Mouse (Mus musculus): ENCODE results near the gene Plcg1. TPM values are rescaled to one million over a fixed set of nuclear protein-coding genes. Genes with fewer than 3 reads are reported as not detected.
A peak's percentile ranks its signal among the peaks of the same experiment; 100 is the strongest.

Gene Plcg1
- polyA plus RNA-seq, 2 experiments from 2014 or later, result 52.7 to 59.0 TPM

GRCm38 (mm10) chr2:160735706-160736310 lies 4.7 kb downstream of the Plcg1 start:
- ATAC-seq, result no peak

- no peak for ATAC-seq
Observed at GRCm38 (mm10) chr2:160736466-160736865, 5.4 kb downstream of the Plcg1 start.

GRCm38 (mm10) chr2:160738354-160738753 lies 7.3 kb downstream of the Plcg1 start:
- ATAC-seq, result no peak

- ATAC-seq, result no peak
Observed at GRCm38 (mm10) chr2:160739647-160740356, 8.7 kb downstream of the Plcg1 start.

GRCm38 (mm10) chr2:160740521-160741156 lies 9.5 kb downstream of the Plcg1 start:
- peak; percentile 54 for ATAC-seq

GRCm38 (mm10) chr2:160741580-160741979 lies 10.5 kb downstream of the Plcg1 start:
- ATAC-seq, result no peak

- peak; percentile 55 for ATAC-seq
Observed at GRCm38 (mm10) chr2:160742161-160742609, 11.1 kb downstream of the Plcg1 start.

- ATAC-seq, result no peak
Observed at GRCm38 (mm10) chr2:160744040-160744822, 13.1 kb downstream of the Plcg1 start.

- ATAC-seq, result no peak
Observed at GRCm38 (mm10) chr2:160744823-160745210, 13.7 kb downstream of the Plcg1 start.

- ATAC-seq, result peak; percentile 35
Observed at GRCm38 (mm10) chr2:160745497-160745896, 14.4 kb downstream of the Plcg1 start.

GRCm38 (mm10) chr2:160746637-160747036 lies 15.5 kb downstream of the Plcg1 start:
- ATAC-seq, result peak; percentile 4

GRCm38 (mm10) chr2:160747075-160747474 lies 16.0 kb downstream of the Plcg1 start:
- no peak for ATAC-seq

- ATAC-seq, result peak; percentile 96
Observed at GRCm38 (mm10) chr2:160756583-160757203, 25.6 kb downstream of the Plcg1 start.

GRCm38 (mm10) chr2:160760433-160761184 lies 29.5 kb downstream of the Plcg1 start:
- no peak for ATAC-seq

GRCm38 (mm10) chr2:160763816-160764215 lies 32.7 kb downstream of the Plcg1 start:
- ATAC-seq, result peak; percentile 65

- no peak for ATAC-seq
Observed at GRCm38 (mm10) chr2:160764386-160764785, 33.3 kb downstream of the Plcg1 start.

- ATAC-seq, result no peak
Observed at GRCm38 (mm10) chr2:160765096-160765495, 34.0 kb downstream of the Plcg1 start.

- ATAC-seq, result no peak
Observed at GRCm38 (mm10) chr2:160766371-160766771, 35.3 kb downstream of the Plcg1 start.

GRCm38 (mm10) chr2:160767201-160767600 lies 36.1 kb downstream of the Plcg1 start:
- ATAC-seq, result no peak

- no peak for ATAC-seq
Observed at GRCm38 (mm10) chr2:160768097-160768695, 37.1 kb downstream of the Plcg1 start.

- no peak for ATAC-seq
Observed at GRCm38 (mm10) chr2:160768997-160769396, 37.9 kb downstream of the Plcg1 start.

Measured in activated CD4-positive, CD25-positive, alpha-beta regulatory T cell, adult 4 months (primary cell).